Mouse (Mus musculus) small intestine, adult 2 months (tissue): ENCODE measurements around the gene Muc4.

Experiments
- CTCF ChIP-seq: fragments of 200-500 bp; IDR thresholded peaks from 2 replicates; pipeline ENCODE4 v1.5.1; 2012; ENCODE audit warnings: low read depth, mild to moderate bottlenecking, control low read depth, inconsistent platforms, low read length, moderate library complexity, mixed read lengths; ENCODE audit not compliant: insufficient replicate concordance, insufficient read length; ENCODE audit errors: extremely low read depth
- POLR2A ChIP-seq: fragments of 200-500 bp; IDR thresholded peaks from 2 replicates; pipeline ENCODE4 v1.6.1; 2012; ENCODE audit warnings: low read depth, mild to moderate bottlenecking, control low read depth, inconsistent platforms, low read length, moderate library complexity

GRCm38 (mm10) chr16:32814539-32814938, 78.9 kb downstream of the Muc4 start:
- no peak for TF ChIP-seq CTCF
- TF ChIP-seq POLR2A, result no peak
